Mouse (Mus musculus): ENCODE results near the gene Msl3. TPM values are rescaled to one million over a fixed set of nuclear protein-coding genes. Genes with fewer than 3 reads are reported as not detected.
A peak's percentile ranks its signal among the peaks of the same experiment; 100 is the strongest.
"Not testable (repeated sequence)": the region's sequence is repeated elsewhere in the genome, so short reads cannot be mapped to it uniquely, and the experiment has no call there.

Gene Msl3
- 10 to 100 TPM; 37.2 to 46.8 TPM for total RNA-seq (2021)
- long read RNA-seq, experiment 1, transcript Msl3-202 (12 exons, 2,316 nt), result major isoform, 5 of 13 reads
- long read RNA-seq, experiment 1, partial matches to known transcripts, result 3 of 13 reads
- long read RNA-seq, experiment 1, other reads (novel, unspliced or antisense), result 5 of 13 reads
- long read RNA-seq, experiment 2, transcript Msl3-202 (12 exons, 2,316 nt), result major isoform, 21 of 36 reads
- long read RNA-seq, experiment 2, partial matches to known transcripts, result 6 of 36 reads
- long read RNA-seq, experiment 2, other reads (novel, unspliced or antisense), result 7 of 36 reads

DNA sequence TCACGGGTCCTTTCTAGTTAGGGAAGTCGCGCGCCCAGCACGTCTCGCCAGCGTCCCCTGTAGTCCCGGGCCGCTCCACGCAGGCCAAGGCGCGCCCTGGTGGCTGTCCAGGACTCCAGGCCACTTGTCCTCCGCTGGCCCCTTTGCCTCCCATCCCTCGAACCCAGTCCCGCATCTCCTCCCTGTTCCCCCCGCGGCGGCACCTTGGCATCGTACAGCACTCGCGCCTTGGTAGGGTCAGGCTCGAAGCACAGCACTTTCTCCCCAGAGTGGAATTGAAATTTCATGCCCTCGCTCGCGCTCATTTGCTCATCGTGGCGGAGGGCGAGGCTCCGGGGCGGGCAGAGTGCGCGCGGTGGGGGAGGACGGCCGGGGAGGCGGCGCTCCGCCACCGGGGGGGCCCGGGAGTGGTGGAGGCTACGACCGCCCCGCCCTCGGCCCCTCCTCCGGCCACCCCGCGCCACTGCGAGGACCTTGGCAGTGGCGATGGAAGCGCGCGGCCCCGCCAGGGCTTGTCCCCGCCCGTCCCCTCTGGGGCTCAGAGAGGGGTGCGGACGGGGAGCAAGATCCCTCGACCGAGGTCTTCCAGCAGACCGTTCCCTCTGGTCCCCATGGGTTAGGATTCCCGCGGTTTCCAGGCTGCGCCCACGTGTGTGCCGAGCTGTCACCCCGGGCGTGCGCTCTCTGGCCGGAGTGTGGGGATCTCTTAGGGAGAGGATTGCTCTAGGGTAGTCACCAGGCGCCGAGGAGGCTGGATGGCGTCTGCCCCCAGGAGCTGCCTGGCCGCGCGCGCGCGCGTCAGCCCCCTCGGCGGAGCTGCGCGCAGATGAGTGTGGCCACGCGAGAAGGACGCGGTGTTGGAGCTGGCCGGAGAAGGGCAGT, at the start of gene Msl3:
TSS of gene Msl3 (minus strand) at position 374 of the 882 bp plus-strand sequence.
- DNase-seq (ENCODE audit: low spot score in 2 of 2), result peak; percentile 80

DNA sequence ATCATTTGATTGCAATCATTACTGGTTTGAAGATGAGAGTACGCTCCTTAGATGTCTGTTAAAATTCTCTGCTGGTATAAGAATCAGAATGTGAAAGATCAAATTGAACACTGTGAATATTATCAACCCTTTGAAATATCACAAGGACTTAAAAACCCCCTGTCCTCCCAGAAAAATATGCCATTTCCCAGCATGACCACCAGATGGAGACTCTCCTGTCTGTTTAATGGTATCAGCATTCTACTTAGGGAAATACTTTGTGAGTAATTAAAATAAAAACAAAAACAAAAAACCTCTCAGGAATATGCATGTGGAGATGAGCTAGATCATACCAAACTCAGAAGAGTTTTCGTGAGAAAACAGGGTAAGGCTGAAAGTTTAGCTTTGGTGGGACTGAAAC, 44.3 kb upstream of the Msl3 start:
- no peak for DNase-seq (ENCODE audit: low spot score in 2 of 2)

DNA sequence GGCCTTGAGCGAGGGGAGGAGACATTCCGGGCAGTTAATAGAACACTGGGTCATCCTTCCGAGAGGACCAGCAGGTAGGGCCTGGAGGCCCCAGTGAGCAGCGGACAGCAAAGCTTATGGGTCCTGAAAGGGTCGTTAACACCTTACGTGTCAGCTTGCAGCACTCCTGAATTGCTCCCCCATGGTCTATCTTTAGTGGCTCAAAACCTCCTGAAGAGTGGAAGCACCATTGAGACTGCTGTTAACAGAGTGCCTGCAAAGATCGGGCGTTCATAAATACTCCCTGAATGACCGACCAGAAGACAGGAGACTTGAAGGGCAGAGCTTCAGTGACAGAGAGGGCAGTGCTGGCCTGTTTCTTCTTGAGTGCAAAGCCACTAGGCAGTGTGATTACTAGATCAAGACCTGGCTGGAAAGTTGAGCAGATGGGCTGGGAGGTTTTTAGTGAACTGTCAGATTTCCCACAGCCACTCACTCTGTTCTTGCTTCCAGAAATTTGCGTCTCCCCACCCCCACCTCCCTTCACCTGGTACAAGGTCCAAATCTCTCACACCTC, 787 bp upstream of the Msl3 start:
- peak in 1 of 2 experiments; percentile 32 for DNase-seq (ENCODE audit: low spot score in 2 of 2)

DNA sequence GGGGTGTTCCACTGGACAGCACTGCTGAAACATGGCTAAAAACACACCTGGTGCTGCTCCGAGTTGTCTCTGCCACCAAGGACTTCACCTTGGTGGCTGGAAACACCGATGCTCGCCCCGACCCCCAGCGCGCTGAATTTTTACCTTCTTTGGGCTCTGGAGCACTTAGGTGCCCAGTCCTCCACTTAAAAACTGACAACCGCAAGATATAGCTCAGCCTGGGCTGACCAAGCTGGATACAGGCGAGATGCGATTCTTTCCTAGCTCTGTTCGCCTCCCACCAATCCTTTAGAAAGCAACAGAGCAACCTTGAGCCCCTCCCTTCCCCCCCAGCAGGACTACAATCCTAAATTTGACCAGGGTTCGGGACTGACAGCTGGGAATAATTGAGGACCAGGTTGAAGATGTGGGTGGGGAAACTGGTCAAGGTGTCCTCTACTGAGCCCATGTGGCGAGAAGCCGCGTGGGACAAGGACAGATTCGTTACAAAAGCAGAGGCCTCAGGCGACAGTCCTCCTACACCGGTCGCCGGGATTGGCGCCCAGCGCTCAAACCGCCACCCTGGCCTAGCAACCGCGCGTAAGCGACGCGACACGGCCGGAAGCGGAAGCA, 679 bp downstream of the Msl3 start:
- peak in 1 of 2 experiments; percentile 18 for DNase-seq (ENCODE audit: low spot score in 2 of 2)

DNA sequence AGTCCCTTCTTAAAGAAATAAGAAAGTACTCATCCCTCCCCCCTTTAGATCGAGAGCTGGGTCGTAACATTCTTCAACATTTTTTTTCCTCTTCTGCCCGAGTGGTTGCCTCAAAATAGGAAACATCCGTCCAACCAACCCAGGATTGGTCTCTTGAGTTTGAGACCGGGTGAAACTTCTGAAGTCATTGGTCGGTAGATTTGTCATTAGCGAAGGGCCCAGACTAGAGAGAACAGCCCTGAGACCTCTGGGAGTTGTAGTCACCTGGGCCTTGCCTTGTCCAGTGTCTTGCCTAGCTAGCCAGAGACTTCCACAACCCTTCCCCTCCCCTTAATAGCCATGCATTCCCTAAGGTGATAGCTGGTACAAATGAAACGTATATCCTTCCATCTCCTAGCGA, 1.3 kb downstream of the Msl3 start:
- DNase-seq (ENCODE audit: low spot score in 2 of 2), result peak; percentile 18 to 28

DNA sequence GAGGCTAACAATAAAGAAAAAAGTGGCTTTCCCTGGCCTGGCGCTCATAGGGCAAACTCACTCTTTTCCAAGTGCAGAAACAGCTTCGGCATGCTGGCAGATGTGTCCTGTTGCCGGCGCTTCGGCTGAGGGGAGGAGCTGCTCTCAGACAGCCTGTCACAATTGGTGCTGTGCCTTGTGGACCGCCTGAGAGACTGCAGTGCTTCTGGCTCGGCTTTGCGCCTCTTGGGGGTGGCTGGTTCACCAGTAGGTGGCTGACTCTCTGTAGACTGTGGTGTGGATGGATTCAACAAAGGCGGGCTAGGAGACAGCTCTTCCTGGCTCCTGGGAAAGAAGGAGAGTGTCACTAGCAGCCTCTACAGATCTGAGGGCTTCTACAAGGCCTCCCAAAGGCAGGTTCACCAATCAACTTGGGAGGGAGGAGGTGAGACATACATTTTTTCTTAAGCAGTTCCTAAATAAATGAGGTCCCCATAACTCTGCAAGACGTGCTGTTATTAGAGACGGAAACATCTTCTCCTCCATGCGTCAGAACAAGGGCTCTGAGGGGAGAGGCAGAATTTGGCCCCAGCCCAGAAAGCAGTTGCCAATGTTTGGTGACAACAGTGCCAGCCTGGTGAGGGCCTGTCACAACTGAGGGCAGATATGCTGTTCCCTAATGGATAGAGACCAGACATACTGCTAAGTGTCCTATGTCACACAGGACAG, 9.6 kb downstream of the Msl3 start:
- no peak for DNase-seq (ENCODE audit: low spot score in 2 of 2)

DNA sequence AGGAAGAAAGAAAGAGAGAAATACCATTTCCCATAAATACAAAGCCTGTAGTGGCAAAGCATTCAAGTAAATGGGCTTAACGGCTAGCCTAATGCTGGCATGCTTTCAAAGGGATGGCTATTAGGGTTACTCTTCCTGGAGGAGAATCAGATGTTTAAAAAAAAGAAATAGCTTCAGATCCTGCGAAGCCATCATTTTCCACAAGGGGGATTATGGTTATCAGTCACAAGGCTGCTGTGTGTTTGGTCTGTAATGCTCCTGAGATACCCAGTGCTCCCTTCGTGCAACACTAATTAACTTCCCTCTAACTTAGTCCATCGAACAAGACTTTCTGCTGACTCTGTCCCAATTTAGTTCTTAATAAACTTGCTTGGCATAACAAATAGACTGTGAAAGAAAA, 13.5 kb downstream of the Msl3 start:
- DNase-seq (ENCODE audit: low spot score in 2 of 2), result no peak

DNA sequence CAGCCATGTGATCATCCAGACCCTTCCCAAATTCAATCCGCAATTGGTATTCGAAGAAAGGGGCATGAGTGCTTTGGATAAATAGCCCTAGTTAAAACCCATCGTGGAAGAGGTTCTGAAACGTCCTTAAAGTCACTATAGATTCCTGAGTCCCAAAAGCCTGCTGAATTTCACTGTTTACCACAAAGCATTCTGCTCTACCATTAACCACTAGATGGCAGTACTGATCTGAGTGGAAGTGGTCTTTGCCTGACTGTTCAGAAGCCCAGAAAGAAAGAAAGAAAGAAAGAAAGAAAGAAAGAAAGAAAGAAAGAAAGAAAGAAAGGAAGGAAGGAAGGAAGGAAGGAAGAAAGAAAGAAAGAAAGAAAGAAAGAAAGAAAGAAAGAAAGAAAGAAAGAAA, 13.9 kb downstream of the Msl3 start:
- not testable (repeated sequence) for DNase-seq (ENCODE audit: low spot score in 2 of 2)

DNA sequence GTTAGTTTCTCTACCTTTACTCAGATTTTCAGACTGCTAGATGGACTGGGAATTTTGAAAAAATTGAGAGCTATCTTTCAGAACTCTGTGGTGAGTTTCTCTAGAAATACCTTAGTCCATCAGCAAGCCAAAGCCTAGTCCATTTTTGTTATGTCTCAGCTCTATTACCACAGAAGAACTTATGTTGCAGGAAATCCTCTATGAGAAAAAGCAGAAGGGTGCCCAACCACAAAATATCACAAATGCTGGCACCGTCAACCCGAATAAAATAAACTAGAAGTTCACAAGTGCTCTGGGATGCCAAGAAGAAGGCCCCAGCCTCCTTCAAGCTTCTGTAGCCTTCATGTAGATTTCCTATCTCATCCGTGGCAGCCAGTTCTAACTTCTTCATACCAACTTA, 14.4 kb downstream of the Msl3 start:
- no peak for DNase-seq (ENCODE audit: low spot score in 2 of 2)

DNA sequence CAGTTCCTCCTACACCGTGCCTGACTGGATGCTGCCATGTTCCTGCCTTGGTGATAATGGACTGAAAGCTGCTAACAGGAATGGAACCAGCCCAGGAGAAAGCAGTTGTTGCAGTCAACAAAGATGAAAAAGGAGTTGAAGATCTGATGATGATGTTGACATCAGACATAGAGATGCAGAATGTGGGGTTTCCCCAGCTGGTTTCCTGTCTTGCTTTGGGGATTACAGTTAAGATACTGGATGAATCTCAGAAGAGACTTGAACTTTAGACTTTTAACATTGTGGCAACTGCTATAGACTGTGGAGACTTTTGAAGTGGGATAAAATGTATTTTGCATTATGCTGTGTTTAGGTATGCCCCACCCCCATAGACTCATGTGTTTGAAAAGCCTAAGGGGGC, 15.9 kb downstream of the Msl3 start:
- DNase-seq (ENCODE audit: low spot score in 2 of 2), result no peak

DNA sequence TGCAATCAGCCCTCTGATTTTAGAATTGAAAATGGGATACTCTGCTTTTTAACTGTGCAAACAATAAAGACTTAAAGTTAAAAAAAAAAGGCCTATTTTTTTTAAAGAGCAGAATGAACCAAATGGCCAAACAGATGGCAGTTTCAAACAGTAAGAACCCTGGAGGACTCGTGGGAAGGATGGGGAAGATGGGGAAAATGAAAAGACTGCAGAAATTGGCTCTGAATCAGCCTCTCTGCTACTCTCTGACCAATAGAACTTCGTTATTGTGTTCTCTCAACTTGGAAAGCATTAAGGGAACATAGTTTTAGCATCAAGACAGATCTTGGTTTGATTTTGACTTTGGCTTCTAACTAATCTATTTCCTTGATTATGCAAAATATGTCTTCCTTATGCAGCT, 24.4 kb downstream of the Msl3 start:
- DNase-seq (ENCODE audit: low spot score in 2 of 2), result no peak

DNA sequence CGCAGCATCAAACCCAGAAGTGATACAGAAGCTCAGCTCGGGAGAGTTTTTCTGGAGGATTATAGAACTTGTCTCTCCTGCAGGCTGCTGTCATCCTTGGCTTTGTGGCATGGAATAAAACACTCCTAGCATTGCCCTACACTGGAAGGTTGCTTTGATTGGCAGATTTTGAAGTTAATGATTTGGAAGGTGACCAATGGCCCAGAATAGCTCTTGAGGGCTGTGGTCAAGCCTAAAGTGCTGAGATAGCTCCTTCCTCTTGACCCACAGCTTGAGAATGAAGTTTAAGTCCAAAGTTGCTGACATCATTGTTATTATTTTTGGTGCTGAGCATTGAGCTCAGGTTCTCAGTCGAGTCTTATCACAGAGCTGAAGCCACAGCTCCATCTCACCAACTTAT, 26.0 kb downstream of the Msl3 start:
- no peak for DNase-seq (ENCODE audit: low spot score in 2 of 2)

DNA sequence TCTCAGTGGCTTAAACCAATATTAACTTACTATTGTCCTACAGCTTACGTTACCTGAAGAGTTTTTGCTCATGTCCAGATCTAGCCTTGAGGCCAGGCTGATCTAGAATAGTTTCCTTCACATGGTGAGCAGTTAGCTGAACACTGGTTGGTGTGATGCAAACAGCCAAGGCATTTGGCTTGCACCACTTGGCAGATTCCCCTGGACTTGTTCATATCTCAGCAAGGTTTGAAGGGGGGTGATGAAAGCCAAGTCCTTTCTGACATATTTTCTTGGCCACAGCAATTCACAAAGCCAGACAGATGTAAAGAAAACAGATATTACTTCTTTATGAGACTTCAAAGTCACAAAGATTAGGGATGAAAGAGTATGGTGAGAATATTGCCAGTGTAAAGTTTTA, 30.2 kb downstream of the Msl3 start:
- no peak for DNase-seq (ENCODE audit: low spot score in 2 of 2)

DNA sequence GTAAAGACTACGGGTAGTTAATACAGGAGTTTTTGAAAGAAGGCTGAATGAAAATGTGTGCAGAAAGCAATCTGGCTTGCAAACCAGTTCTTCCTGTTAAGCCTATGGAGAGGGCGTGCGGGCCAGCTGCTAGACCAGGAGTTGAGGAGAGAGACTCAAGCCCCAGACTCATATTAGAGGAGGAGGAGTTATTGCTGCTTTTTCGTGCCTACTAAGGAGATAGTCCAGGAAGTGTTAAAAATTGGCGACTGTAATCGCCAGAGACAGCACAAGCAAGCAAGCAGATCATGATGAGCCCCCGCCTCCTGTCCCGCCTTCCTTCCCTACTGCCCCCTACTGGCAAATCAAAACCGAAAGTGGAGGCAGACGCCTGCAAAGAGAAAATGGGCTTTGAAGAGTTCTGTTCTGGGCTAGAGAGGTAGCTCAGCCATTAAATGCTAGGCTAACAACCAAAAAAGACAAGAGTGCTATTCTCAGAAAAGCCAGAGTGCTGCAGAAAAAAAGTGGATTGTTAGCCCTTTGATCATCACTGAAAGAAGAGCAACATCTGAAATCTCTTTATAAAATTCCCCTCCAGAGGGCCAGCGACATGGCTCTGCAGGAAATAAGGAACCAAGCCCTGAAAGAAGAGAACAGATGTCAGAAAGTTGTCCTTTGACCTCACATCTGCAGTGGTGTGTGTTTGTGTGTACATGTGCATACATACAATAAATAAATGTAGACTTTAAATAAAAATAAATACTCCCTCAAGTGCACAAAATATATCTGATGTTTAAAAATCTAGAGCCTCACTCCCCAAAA, 33.9 kb downstream of the Msl3 start:
- DNase-seq (ENCODE audit: low spot score in 2 of 2), result peak; percentile 44 to 54

Other genes with a start within 250 kb of the Msl3 start
- 1 to 10 TPM; 4.0 to 4.5 TPM for gene Frmpd4, start 96.7 kb downstream of the Msl3 start, total RNA-seq (2021)
- 1 to 10 TPM; 1.7 to 2.6 TPM for gene Arhgap6, start 121.2 kb upstream of the Msl3 start, total RNA-seq (2021)